Mouse (Mus musculus) G1E (cell line): Measurements from ENCODE around the gene Lman2.

Experiments
- CTCF ChIP-seq: IDR thresholded peaks from 2 replicates; pipeline ENCODE4 v1.5.1; 2012; ENCODE audit warnings: low read depth, low read length, inconsistent platforms, mixed read lengths
- GATA1 ChIP-seq: IDR thresholded peaks from 2 replicates; pipeline ENCODE4 v1.6.1; 2012; ENCODE audit warnings: borderline replicate concordance, low read length, inconsistent platforms, mixed read lengths

DNA sequence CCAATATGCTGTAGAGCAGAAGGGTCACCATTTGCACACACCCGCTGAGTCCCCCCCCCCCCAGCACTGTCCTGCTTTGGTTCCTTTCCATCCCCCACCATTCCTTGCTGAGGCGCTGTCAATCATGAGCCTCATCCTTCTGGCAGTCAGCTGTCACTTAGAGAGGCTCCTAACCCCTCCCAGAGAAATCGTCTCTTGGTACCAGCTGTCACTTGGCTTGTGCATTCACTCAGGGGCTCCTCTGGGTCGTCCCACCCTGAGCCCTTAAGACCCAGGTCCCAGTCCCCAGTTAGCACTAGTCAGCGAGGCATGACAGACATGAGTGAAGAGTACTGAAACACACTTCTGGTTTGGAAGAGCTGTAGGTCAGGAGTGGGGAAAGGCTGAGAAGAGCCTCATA lies 9.2 kb upstream of the Lman2 start:
- TF ChIP-seq CTCF (no peak), GATA1 (no peak)
